Mouse (Mus musculus) limb, embryonic 12.5 days (tissue): Measurements from ENCODE around the gene D630003M21Rik. TPM values are rescaled to one million over a fixed set of nuclear protein-coding genes. Genes with fewer than 3 reads are reported as not detected.
A peak's percentile ranks its signal among the peaks of the same experiment; 100 is the strongest.

Experiments
- ATAC-seq: fragments of 200-750 bp; cut with Nextera tagmentation; 2 replicates; pipeline ENCODE4 v1.8.0; 2017; ENCODE audit warnings: low read depth, moderate TSS enrichment; ENCODE audit not compliant: insufficient number of reproducible peaks, insufficient read depth, low FRiP score, low TSS enrichment
- H3K27ac ChIP-seq: fragments of 300-500 bp; sonication (generic); 2 replicates; pipeline ENCODE4 v1.5.1; 2016; ENCODE audit warnings: mild to moderate bottlenecking, moderate library complexity
- H3K27me3 ChIP-seq: fragments of 300-500 bp; sonication (generic); 2 replicates; pipeline ENCODE4 v1.6.1; 2016; ENCODE audit warnings: mild to moderate bottlenecking, moderate library complexity
- H3K36me3 ChIP-seq: fragments of 300-500 bp; sonication (generic); 2 replicates; pipeline ENCODE4 v1.6.1; 2016; ENCODE audit warnings: mild to moderate bottlenecking, moderate library complexity
- H3K4me1 ChIP-seq: fragments of 300-500 bp; sonication (generic); replicated peaks from 2 replicates; pipeline ENCODE4 v1.6.1; 2016
- H3K4me2 ChIP-seq: fragments of 300-500 bp; sonication (generic); 2 replicates; pipeline ENCODE4 v1.6.1; 2016; ENCODE audit warnings: mild to moderate bottlenecking, moderate library complexity
- H3K4me3 ChIP-seq: fragments of 300-500 bp; sonication (generic); replicated peaks from 2 replicates; pipeline ENCODE4 v1.5.1; 2016; ENCODE audit warnings: mild to moderate bottlenecking
- H3K9ac ChIP-seq: fragments of 300-500 bp; sonication (generic); replicated peaks from 2 replicates; pipeline ENCODE4 v1.6.1; 2016; ENCODE audit warnings: mild to moderate bottlenecking, moderate library complexity
- H3K9me3 ChIP-seq: fragments of 300-500 bp; sonication (generic); 2 replicates; pipeline ENCODE4 v1.6.1; 2016; ENCODE audit warnings: mild to moderate bottlenecking, moderate library complexity
- WGBS: fragments of 180-500 bp; shearing (Covaris S2); methylation state at CpG from one replicate; pipeline ENCODE4 v1.1.7; 2016; 5-methylcytosine and 5-hydroxymethylcytosine counted together
- polyA plus RNA-seq: library from polyadenylated mRNA; unstranded; fragments of >200 nt; fragmentation: Nextera tagmentation; extraction: Ambion mirVana; gene quantifications from 2 replicates; pipeline ENCODE4 v1.2.1, GENCODE M21; 2016

The D630003M21Rik gene
- polyA plus RNA-seq, 1 experiment from 2014 or later = 10.2 TPM

GRCm38 (mm10) chr2:158197971-158198370 lies 31.1 kb downstream of the D630003M21Rik start:
- H3K27me3 ChIP-seq = no peaks in the 10 kb centered on the region
- peaks cover 13% of the 10 kb centered on the region; the same call in 1 of the 2 replicates for H3K4me1 ChIP-seq
- H3K9me3 ChIP-seq = no peaks in the 10 kb centered on the region
- H3K4me2 ChIP-seq = no peak overlapping the region
- no peak for ATAC-seq
- H3K36me3 ChIP-seq = peaks cover 27% of the 10 kb centered on the region
- no peak overlapping the region for H3K9ac ChIP-seq
- 74% methylated on average over 5 of the region's 5 CpGs for WGBS
- no peak overlapping the region for H3K4me3 ChIP-seq
- no peak overlapping the region for H3K27ac ChIP-seq

- no peak for ATAC-seq
- Histone ChIP-seq H3K4me1 (peaks cover 18% of the 10 kb centered on the region), H3K9ac (no peak overlapping the region), H3K36me3 (peaks cover 15% of the 10 kb centered on the region), H3K27ac (no peak overlapping the region), H3K4me3 (no peak overlapping the region), H3K9me3 (no peaks in the 10 kb centered on the region), H3K4me2 (no peak overlapping the region), H3K27me3 (no peaks in the 10 kb centered on the region)
- WGBS = 14% methylated on average over 10 of the region's 10 CpGs
Measured at GRCm38 (mm10) chr2:158194945-158195640, 33.9 kb downstream of the D630003M21Rik start.

- no peaks in the 10 kb centered on the region for H3K27me3 ChIP-seq
- ATAC-seq = no peak
- 40% methylated on average over 10 of the region's 10 CpGs for WGBS
- H3K4me1 ChIP-seq = peaks cover 18% of the 10 kb centered on the region
- H3K4me3 ChIP-seq = no peak overlapping the region
- H3K9ac ChIP-seq = no peak overlapping the region
- peaks cover 1% of the 10 kb centered on the region; the same call in 1 of the 2 replicates for H3K36me3 ChIP-seq
- H3K4me2 ChIP-seq = no peak overlapping the region
- no peaks in the 10 kb centered on the region for H3K9me3 ChIP-seq
- no peak overlapping the region for H3K27ac ChIP-seq
Measured at GRCm38 (mm10) chr2:158193611-158194336, 35.2 kb downstream of the D630003M21Rik start.

- H3K4me2 ChIP-seq = no peak overlapping the region
- H3K36me3 ChIP-seq = no peaks in the 10 kb centered on the region
- H3K4me1 ChIP-seq = peaks cover 28% of the 10 kb centered on the region
- H3K27ac ChIP-seq = no peak overlapping the region
- no peaks in the 10 kb centered on the region for H3K27me3 ChIP-seq
- 70% methylated on average over 7 of the region's 7 CpGs for WGBS
- no peak overlapping the region for H3K9ac ChIP-seq
- ATAC-seq = no peak
- H3K9me3 ChIP-seq = no peaks in the 10 kb centered on the region
- no peak overlapping the region for H3K4me3 ChIP-seq
Measured at GRCm38 (mm10) chr2:158191098-158191497, 37.9 kb downstream of the D630003M21Rik start.

GRCm38 (mm10) chr2:158189451-158189850 lies 39.6 kb downstream of the D630003M21Rik start:
- Histone ChIP-seq H3K4me2 (no peak overlapping the region), H3K27me3 (no peaks in the 10 kb centered on the region)
- WGBS = 70% methylated on average over 11 of the region's 11 CpGs

GRCm38 (mm10) chr2:158186206-158186871 lies 42.7 kb downstream of the D630003M21Rik start:
- Histone ChIP-seq H3K27me3 (no peaks in the 10 kb centered on the region), H3K4me1 (peaks cover 12% of the 10 kb centered on the region), H3K4me2 (no peak overlapping the region), H3K4me3 (no peak overlapping the region), H3K9me3 (no peaks in the 10 kb centered on the region), H3K27ac (0 out of 2 replicates have a peak overlapping the region, but pooled peaks have one; percentile 29), H3K9ac (no peak overlapping the region), H3K36me3 (no peaks in the 10 kb centered on the region)
- 49% methylated on average over 11 of the region's 11 CpGs for WGBS
- no peak for ATAC-seq

More at GRCm38 (mm10) chr2:158189451-158189850, 39.6 kb downstream of the D630003M21Rik start:
- no peaks in the 10 kb centered on the region for H3K36me3 ChIP-seq
- H3K27ac ChIP-seq = no peak overlapping the region
- no peak overlapping the region for H3K9ac ChIP-seq
- no peak for ATAC-seq
- no peak overlapping the region for H3K4me3 ChIP-seq
- H3K9me3 ChIP-seq = no peaks in the 10 kb centered on the region
- H3K4me1 ChIP-seq = peaks cover 28% of the 10 kb centered on the region

GRCm38 (mm10) chr2:158183266-158183665 lies 45.8 kb downstream of the D630003M21Rik start:
- Histone ChIP-seq H3K27me3 (peaks cover 6% of the 10 kb centered on the region; the same call in 1 of the 2 replicates), H3K4me3 (no peak overlapping the region), H3K4me1 (peaks cover 25% of the 10 kb centered on the region), H3K9ac (no peak overlapping the region), H3K4me2 (no peak overlapping the region), H3K27ac (no peak overlapping the region), H3K36me3 (no peaks in the 10 kb centered on the region), H3K9me3 (no peaks in the 10 kb centered on the region)
- WGBS = 93% methylated on average over 8 of the region's 8 CpGs
- ATAC-seq = no peak

- Histone ChIP-seq H3K4me2 (no peak overlapping the region), H3K27me3 (peaks cover 11% of the 10 kb centered on the region; the same call in 1 of the 2 replicates), H3K36me3 (no peaks in the 10 kb centered on the region), H3K9ac (no peak overlapping the region), H3K9me3 (no peaks in the 10 kb centered on the region), H3K4me3 (no peak overlapping the region), H3K27ac (no peak overlapping the region), H3K4me1 (peaks cover 23% of the 10 kb centered on the region)
- WGBS = 52% methylated on average over 6 of the region's 6 CpGs
- ATAC-seq = no peak
Measured at GRCm38 (mm10) chr2:158181932-158182331, 47.1 kb downstream of the D630003M21Rik start.

GRCm38 (mm10) chr2:158180797-158181196 lies 48.2 kb downstream of the D630003M21Rik start:
- no peaks in the 10 kb centered on the region for H3K9me3 ChIP-seq
- H3K36me3 ChIP-seq = no peaks in the 10 kb centered on the region
- H3K27ac ChIP-seq = no peak overlapping the region
- no peak overlapping the region for H3K4me2 ChIP-seq
- ATAC-seq = no peak
- 41% methylated on average over 9 of the region's 9 CpGs for WGBS
- H3K9ac ChIP-seq = no peak overlapping the region
- H3K4me3 ChIP-seq = no peak overlapping the region
- peaks cover 11% of the 10 kb centered on the region; the same call in 1 of the 2 replicates for H3K27me3 ChIP-seq
- peaks cover 13% of the 10 kb centered on the region for H3K4me1 ChIP-seq

GRCm38 (mm10) chr2:158179370-158180111 lies 49.5 kb downstream of the D630003M21Rik start:
- Histone ChIP-seq H3K27ac (no peak overlapping the region), H3K4me3 (peak overlapping the region; percentile 29), H3K4me1 (peaks cover 13% of the 10 kb centered on the region), H3K9me3 (no peaks in the 10 kb centered on the region), H3K36me3 (no peaks in the 10 kb centered on the region), H3K9ac (peak overlapping the region; percentile 38), H3K4me2 (peak overlapping the region; percentile 54), H3K27me3 (peaks cover 11% of the 10 kb centered on the region; the same call in 1 of the 2 replicates)
- no peak for ATAC-seq
- 27% methylated on average over 18 of the region's 18 CpGs for WGBS
